Mouse (Mus musculus) c-Kit-positive CD71-positive TER-119-positive erythroid progenitor cells, embryonic 14.5 days (primary cell): Measurements from ENCODE around the gene Gm17268.
A peak's percentile ranks its signal among the peaks of the same experiment; 100 is the strongest.

Source experiments
- DNase-seq: peaks from one replicate; pipeline ENCODE4 v3.0.0-alpha.2; 2013; ENCODE audit warnings: low spot score

Gm17268 gene

DNA sequence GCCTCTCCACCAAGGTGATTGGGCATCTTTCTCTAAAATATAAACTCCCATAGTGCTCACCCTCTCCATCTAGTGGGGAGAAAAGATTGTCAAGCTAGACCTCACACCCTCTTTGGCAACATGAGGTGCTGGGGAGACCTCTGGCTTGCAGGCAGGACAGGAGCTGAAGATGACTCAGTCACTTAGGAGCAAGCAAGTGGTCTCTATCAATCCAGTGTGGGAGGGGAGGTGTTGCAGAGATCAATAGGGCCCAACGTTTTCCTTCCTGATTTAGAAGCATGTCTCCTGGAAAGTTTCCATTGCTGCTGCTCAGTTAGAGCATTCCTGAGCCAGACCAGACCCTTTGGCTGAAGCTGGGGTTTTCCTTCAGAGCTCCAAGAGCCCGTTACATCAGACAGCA lies at the start of gene Gm17268:
TSS of gene Gm17268 (minus strand) at position 28 of the 400 bp plus-strand sequence.
- no peak for DNase-seq

DNA sequence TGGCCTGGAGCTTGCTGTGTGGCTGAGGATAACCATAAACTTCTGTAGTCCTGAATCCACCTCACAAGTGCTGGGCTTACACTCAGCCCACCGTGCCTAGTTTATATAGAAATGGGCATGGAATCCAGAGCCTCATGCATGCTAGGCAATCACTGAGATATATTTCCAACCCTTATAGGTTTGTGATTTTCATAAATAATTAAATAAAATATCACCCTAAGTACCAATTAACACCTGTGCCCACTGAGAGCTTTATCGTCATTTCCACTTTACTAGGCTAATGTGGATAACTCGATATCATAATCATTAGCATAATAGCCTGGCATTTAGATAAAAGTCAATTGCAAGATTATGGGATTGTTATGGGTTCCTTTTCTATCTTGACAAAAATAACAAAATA lies 46.0 kb upstream of the Gm17268 start:
- no peak for DNase-seq

- DNase-seq = no peak
Measured at GRCm38 (mm10) chr11:82080865-82081264, 42.5 kb upstream of the Gm17268 start.

DNA sequence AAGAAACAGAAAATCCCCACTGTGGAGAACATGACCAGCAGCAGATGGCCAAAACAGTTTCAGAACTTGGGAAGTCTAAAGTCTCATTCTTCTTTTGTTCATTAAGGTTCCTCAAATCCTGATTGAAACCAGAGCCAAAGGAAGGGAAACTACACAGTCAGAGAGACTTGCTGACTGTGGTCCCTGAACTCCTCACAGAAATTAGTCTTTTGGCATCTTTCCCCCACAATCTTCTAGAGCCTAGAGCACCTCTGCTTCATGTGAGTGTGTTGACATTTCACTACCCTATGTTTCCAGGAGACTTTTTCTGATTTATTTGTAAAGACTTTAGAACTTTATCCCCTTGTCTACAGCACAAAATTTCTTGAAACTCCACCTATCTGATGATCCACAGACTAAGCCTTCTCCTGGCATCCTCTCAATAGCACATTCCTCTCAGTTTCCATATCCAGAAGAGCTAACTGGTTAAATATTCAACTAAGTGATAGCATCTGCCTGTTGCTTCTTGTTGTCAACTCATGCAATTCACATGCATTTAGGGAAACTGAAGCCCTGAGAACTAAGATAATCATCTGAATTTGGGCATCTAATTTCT lies 39.9 kb upstream of the Gm17268 start:
- DNase-seq = no peak

DNA sequence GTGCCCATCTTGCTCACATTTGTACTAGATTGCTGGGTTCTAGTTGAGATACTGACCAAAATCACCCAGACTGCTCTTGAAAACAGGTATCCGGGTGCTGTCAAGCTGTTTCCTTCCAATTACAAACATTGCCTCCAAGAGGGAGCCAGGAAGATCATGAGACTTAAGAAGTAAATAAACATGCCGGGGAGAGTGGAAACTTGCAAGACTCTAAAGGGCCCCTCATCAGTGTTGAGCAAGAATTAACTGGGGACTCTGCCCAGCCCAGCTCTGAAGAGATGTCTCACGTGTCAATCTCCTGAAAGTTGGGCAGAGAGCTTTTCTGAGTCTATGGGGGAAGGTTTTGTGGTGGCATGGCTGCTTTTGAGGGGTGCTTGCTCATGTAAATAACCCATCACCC lies 38.7 kb upstream of the Gm17268 start:
- DNase-seq = no peak

GRCm38 (mm10) chr11:82073686-82074085 lies 35.3 kb upstream of the Gm17268 start:
- no peak for DNase-seq

DNA sequence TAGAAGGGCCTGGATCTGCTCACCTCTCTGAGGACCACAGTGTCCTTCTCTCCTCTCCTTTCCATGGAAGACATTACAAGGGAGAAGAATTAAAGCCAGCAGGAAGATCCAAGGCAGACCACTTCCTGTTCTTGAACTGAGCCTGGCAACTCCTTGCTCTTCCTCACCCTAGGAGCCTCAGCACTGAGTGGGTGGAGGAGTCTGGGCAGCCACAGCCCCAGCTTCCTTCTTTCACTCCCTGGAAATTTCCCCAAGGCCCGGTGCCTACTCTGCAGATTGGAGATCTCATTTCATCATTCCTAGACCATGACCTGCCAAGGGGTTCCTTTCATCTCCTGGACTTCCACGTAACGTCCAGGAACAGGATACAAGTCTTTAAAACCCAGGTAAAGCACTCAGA lies 34.6 kb upstream of the Gm17268 start:
- no peak for DNase-seq

DNA sequence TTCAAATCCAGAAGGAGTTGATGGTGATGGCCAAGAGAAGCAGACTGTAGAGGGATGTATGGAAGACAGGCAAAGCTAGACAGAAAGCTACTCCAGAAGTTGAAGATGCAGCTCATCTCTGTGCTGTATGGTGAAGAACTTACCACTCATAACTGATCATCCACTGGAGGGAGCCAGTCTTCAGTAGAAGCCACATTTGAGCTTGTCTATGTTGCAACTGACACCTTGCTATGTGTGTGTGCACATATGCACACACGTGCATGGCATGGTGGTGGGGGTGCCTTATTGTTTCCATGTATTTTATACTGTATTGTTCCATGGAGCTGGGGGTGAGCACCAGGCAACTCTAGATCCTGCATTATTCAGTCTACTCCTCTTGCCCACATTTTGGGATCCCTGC lies 34.0 kb upstream of the Gm17268 start:
- DNase-seq = no peak

GRCm38 (mm10) chr11:82071076-82071475 lies 32.7 kb upstream of the Gm17268 start:
- no peak for DNase-seq

GRCm38 (mm10) chr11:82066953-82067571 lies 28.7 kb upstream of the Gm17268 start:
- no peak for DNase-seq

GRCm38 (mm10) chr11:82063454-82063853 lies 25.1 kb upstream of the Gm17268 start:
- DNase-seq = no peak

DNA sequence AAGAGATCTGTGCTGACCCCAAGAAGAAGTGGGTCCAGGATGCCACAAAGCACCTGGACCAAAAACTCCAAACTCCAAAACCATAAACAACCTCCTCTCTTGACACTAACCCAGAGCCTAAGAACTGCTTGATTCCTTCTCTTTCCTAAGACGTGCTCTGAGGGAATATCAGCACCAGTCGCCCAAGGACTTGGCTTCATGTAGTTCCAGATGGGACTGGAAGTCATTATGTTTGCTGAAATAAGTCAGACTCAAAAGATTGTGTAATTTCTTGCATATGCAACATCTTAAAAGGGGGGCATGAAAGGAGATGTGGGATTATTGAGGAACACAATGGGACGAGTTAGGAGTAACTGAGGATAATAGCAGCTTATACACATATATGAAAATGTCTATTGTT lies 23.9 kb upstream of the Gm17268 start:
- no peak for DNase-seq

DNA sequence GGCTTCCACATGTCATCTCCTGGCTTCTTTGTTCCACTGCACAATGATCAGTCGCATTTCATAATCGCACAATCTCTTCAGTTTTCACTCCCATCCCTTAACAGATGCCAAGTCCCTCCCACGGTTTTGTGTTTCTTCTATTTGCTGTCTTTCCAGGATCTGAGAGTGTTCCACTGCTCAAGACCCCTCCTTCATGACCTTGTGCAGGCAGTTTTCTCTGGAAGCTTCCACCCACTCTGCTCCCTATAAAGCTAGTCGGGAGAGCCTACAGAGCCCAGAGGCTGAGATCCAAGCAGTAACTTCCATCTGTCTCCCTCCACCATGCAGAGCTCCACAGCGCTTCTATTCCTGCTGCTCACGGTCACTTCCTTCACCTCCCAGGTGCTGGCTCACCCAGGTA lies 19.3 kb upstream of the Gm17268 start, which contains the start of gene Ccl11:
TSS of gene Ccl11 (plus strand) at position 178 of the 400 bp plus-strand sequence.
- no peak for DNase-seq

DNA sequence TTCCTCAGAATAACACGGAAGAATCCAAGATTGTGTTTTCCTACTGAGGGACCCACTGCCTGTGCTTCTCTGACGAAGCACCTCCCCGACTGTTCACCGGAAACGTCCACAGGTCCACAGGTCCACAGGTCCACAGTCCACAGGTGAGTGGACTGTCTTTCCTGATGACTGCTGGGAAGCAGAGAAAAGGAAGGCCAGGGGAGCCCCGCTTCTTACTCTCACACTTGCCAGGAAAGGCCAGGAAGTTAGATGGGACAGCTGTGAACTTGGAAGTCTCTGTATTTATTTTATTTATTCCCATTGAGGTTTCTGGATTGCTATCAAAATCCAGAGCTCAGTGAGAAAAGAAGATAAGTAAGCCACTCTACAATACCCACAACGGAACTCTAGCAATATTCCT lies 15.5 kb upstream of the Gm17268 start:
- no peak for DNase-seq

DNA sequence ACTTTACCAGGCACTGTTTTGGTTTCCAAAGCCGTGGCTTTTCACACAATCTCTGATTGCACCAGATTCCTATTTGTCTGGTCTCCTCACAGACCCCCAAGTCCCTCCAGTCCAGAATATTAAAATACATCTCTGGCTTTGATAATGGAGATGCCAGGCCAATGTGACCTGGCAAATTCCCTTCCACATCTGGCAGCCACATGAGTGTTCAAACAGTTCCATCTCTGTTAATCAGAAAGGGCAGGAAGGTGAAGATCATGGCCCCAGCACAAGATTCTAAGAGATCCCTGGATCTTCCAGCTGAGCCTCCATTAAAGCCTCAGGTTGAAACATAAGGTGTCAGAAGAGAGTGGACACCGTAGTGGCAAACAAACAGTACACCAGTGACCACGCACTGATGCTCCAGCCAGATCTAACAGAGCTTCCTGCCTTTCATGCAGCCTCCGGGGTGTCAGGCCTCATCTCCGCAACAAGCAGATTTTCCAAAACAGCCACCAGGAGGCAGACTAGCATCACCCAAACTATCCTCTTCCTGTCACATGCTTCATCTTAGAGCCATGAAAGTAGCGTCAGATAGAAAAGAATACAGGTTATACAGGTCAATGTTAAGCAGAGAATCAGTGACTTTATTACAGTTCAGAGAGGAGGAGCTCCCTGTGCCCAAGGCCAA lies 9.5 kb upstream of the Gm17268 start:
- DNase-seq = peak; percentile 5

GRCm38 (mm10) chr11:82045471-82045870 lies 7.1 kb upstream of the Gm17268 start, which contains the start of gene Ccl7:
Gene Ccl7, plus strand, starts transcription at chr11:82045712.
- no peak for DNase-seq

DNA sequence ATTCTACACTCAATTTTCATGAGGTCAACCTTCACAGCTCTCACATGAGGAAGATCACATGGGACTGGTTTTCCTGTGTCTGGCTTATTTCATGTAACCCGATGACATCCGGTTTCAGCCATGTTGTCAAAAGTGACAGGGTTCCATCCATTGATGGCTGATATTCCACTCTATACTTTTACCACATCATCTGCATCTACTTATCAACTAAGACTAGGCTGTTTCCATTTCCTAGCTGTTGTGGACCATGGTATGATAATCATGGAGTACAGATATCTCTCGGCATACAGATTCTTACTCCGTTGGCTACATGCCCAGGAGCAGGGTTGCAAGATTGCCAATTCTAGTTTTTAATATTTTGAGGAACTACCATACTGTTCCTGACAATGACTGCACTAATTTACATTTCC lies 3.3 kb upstream of the Gm17268 start:
- no peak for DNase-seq

DNA sequence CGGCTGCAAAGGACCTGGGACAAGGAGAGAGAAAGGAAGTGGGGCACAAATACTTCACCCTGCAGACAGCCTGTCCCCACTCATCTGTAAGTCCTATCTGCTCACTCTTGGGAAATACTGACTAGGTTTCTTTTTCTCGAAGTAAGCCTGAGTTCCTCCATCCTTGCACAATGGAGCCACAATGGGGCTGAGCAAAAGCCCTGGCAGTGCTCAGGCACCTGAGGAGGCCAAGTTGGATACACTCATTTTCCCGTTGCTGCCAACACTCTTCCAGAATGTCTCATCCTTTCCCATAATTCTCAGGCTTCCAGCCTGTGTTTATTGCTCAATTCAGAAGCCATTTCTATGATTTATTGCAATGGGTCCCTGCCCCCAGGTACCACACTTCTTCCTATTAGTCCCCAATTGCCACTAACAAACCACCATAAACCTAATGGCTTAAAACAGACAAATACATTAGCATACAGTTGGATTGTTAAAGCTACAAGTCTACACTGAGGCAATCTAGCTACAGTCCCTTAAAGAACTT lies 834 bp upstream of the Gm17268 start:
- DNase-seq = no peak

DNA sequence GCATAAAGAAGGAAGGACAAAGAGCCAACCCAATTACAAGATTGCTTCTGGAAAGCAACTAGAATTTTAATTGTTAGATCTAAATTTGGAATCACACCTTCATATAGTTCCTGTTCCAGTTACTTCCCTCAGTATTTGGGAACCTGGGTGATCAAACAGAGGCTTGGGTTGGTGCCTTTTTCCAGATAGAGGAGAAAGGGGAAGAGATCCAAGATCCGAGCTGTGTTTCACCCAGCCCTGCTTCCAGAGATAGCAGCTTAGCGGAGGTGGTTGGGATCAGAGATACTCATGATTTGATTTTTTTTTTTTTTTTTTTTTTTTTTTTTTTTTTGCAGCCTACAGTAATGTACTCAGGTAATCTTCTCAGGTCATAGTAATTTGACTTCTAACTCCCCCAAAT lies 2.5 kb downstream of the Gm17268 start:
- DNase-seq = no peak

- no peak for DNase-seq
Measured at GRCm38 (mm10) chr11:82035356-82035755, 3.0 kb downstream of the Gm17268 start, which contains the start of gene Ccl2. Gene Ccl2, plus strand, starts transcription at chr11:82035571.

GRCm38 (mm10) chr11:82034446-82034845 lies 3.9 kb downstream of the Gm17268 start:
- DNase-seq = no peak

GRCm38 (mm10) chr11:82032678-82033344 lies 5.6 kb downstream of the Gm17268 start:
- DNase-seq = no peak

DNA sequence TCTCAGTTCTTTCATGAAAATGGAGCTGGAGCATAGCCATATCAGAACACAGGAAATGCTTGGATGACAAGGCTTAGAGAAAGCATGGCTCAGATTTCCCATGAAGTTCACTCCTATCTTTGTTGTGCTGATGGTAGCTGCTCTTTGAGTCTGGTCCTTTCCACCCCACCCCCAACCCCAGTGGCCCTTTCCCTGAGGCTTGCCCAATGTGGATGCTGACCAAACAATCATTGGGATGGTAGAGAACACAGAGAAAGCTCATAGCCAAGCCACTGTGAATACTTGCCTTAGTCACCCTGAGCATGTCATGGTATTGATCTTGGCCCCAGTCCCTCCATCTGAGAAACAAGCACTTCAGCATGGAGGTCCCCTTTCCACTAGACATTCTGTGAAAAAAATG lies 6.2 kb downstream of the Gm17268 start:
- no peak for DNase-seq
